Mouse (Mus musculus) embryonic facial prominence, embryonic 14.5 days (tissue): ENCODE measurements around the gene 1700016K19Rik. TPM values are rescaled to one million over a fixed set of nuclear protein-coding genes. Genes with fewer than 3 reads are reported as not detected.

Source experiments
- ATAC-seq: fragments of 200-750 bp; cut with Nextera tagmentation; 2 replicates; pipeline ENCODE4 v1.8.0; 2017; ENCODE audit warnings: low read depth, moderate number of reproducible peaks, moderate TSS enrichment
- DNase-seq: peaks from one replicate; pipeline ENCODE4 v3.0.0-alpha.2; 2015; ENCODE audit warnings: low spot score
- H3K27ac ChIP-seq: fragments of 300-500 bp; sonication (generic); replicated peaks from 2 replicates; pipeline ENCODE4 v1.5.1; 2014; ENCODE audit warnings: low read depth, mild to moderate bottlenecking, low read length, moderate library complexity
- H3K27me3 ChIP-seq: fragments of 300-500 bp; sonication (generic); replicated peaks from 2 replicates; pipeline ENCODE4 v1.6.1; 2014; ENCODE audit warnings: low read length; ENCODE audit not compliant: control insufficient read depth, insufficient read depth
- H3K36me3 ChIP-seq: fragments of 300-500 bp; sonication (generic); 2 replicates; pipeline ENCODE4 v1.6.1; 2014; ENCODE audit warnings: low read length, mixed read lengths; ENCODE audit not compliant: control insufficient read depth, insufficient read depth
- H3K4me1 ChIP-seq: fragments of 300-500 bp; sonication (generic); 2 replicates; pipeline ENCODE4 v1.6.1; 2014; ENCODE audit warnings: antibody characterized with exemption, low read length; ENCODE audit not compliant: control insufficient read depth, insufficient read depth
- H3K4me2 ChIP-seq: fragments of 300-500 bp; sonication (generic); 2 replicates; pipeline ENCODE4 v1.6.1; 2014; ENCODE audit warnings: low read depth, mild to moderate bottlenecking, low read length, moderate library complexity, mixed read lengths
- H3K4me3 ChIP-seq: fragments of 300-500 bp; sonication (generic); 2 replicates; pipeline ENCODE4 v1.5.1; 2014; ENCODE audit warnings: low read depth, mild to moderate bottlenecking, low read length
- H3K9ac ChIP-seq: fragments of 300-500 bp; sonication (generic); 2 replicates; pipeline ENCODE4 v1.6.1; 2014; ENCODE audit warnings: low read depth, mild to moderate bottlenecking, low read length, moderate library complexity, mixed read lengths
- H3K9me3 ChIP-seq: fragments of 300-500 bp; sonication (generic); 2 replicates; pipeline ENCODE4 v1.6.1; 2016; ENCODE audit warnings: low read length; ENCODE audit not compliant: control insufficient read depth
- WGBS: fragments of 180-500 bp; shearing (Covaris S2); extraction: QIAGEN DNeasy Blood & Tissue Kit; methylation state at CpG from one replicate; pipeline ENCODE4 v1.1.7; 2014; 5-methylcytosine and 5-hydroxymethylcytosine counted together
- polyA plus RNA-seq: library from polyadenylated mRNA; unstranded; fragments of >200 nt; fragmentation: Nextera tagmentation; extraction: Ambion mirVana; gene quantifications from 2 replicates; pipeline ENCODE4 v1.2.1, GENCODE M21; 2014

1700016K19Rik gene
- polyA plus RNA-seq: 2.0 and 7.3 TPM in 2 replicates

DNA sequence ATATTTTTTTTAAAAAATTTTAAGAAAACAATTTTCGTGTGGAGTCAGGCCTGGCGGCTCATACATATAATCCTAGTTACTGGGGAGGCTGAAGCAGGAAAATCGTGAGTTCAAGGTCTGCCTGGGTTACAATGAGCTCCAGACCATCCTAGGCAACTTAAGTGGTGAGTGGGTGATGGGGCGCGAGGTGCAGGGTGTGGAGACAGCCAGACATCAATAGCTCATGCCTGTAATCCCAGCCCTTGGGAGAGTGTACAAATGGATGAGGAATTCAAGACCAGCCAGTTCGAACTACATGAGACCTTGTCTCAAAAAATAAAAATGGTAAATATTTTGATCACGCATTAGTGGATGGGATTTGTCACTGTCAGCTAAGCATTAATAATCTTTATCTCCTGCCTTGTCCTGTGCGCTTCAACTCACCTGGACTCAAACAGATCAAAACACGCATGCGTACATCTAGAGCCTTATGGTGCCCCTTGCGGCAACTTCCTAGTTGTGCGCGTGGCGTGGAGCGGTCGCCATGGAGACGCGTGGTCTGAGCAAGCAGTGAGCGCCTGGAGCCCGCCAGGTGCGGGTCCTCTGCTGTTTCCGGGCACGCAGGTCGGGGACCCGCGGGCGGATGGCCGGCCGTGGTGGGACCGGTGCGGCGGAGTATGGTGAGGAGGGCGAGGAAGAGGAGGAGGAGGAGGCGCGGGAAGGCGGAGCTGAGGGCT is at the start of gene 1700016K19Rik:
Gene 1700016K19Rik (plus strand): TSS at position 473 of the 716 bp plus-strand sequence.
- H3K4me3 ChIP-seq: peak within 1 kb of the TSS; percentile 50
- H3K4me1 ChIP-seq: 0 out of 2 replicates have a peak, but pooled peaks cover 4% of the 10 kb centered on the region
- H3K9me3 ChIP-seq: no peaks in the 10 kb centered on the region
- no peak within 1 kb of the TSS for H3K27ac ChIP-seq
- peak within 1 kb of the TSS; percentile 79 for H3K4me2 ChIP-seq
- ATAC-seq: peak; percentile 90
- H3K9ac ChIP-seq: peak within 1 kb of the TSS; percentile 61
- H3K27me3 ChIP-seq: no peaks in the 10 kb centered on the region; the same call in 1 of the 2 replicates
- peak; percentile 89 for DNase-seq
- WGBS: 11% methylated on average over 34 of the region's 36 CpGs
- H3K36me3 ChIP-seq: no peaks in the 10 kb centered on the region

- ATAC-seq: no peak
- no peak overlapping the region for H3K27ac ChIP-seq
- H3K9ac ChIP-seq: no peak overlapping the region
- H3K27me3 ChIP-seq: no peaks in the 10 kb centered on the region; the same call in 1 of the 2 replicates
- no peaks in the 10 kb centered on the region for H3K9me3 ChIP-seq
- H3K4me3 ChIP-seq: no peak overlapping the region
- 91% methylated on average over 3 of the region's 3 CpGs for WGBS
- H3K36me3 ChIP-seq: no peaks in the 10 kb centered on the region
- H3K4me1 ChIP-seq: peaks cover 6% of the 10 kb centered on the region; the same call in 1 of the 2 replicates
- DNase-seq: no peak
- H3K4me2 ChIP-seq: no peak overlapping the region
Observed at GRCm38 (mm10) chr11:75950459-75950858, 49.3 kb upstream of the 1700016K19Rik start.

- H3K27me3 ChIP-seq: no peaks in the 10 kb centered on the region
- no peak overlapping the region for H3K9ac ChIP-seq
- WGBS: 50% methylated on average over 5 of the region's 5 CpGs
- no peaks in the 10 kb centered on the region for H3K4me1 ChIP-seq
- DNase-seq (no peak), ATAC-seq (no peak)
- no peaks in the 10 kb centered on the region for H3K36me3 ChIP-seq
- no peak overlapping the region for H3K4me2 ChIP-seq
- no peak overlapping the region for H3K4me3 ChIP-seq
- no peak overlapping the region for H3K27ac ChIP-seq
- no peaks in the 10 kb centered on the region for H3K9me3 ChIP-seq
Observed at GRCm38 (mm10) chr11:75951895-75952294, 47.8 kb upstream of the 1700016K19Rik start.

DNA sequence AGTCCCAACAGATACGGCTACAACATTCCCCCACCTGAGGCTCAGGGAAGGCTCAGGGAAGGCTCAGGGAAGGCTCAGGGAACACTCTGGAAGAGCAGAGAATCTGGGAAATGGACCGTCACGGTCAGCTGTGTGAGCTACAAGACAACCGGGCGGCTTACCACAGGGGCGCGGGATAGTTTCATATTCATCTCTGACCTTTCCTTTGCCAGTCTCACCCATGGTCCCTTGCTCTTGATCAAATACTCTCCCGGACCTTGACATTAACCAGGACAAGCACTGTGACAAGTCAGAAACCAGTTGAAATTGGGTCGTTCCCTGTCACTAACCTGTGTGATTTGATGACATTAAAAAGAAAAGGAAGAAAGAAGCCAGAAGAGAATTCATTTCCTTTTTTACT is 44.8 kb upstream of the 1700016K19Rik start:
- DNase-seq (no peak), ATAC-seq (no peak)
- Histone ChIP-seq H3K9ac (no peak overlapping the region), H3K9me3 (no peaks in the 10 kb centered on the region), H3K4me2 (no peak overlapping the region), H3K27me3 (no peaks in the 10 kb centered on the region), H3K36me3 (no peaks in the 10 kb centered on the region), H3K4me1 (no peaks in the 10 kb centered on the region), H3K27ac (no peak overlapping the region), H3K4me3 (no peak overlapping the region)
- 81% methylated on average over 9 of the region's 9 CpGs for WGBS

DNA sequence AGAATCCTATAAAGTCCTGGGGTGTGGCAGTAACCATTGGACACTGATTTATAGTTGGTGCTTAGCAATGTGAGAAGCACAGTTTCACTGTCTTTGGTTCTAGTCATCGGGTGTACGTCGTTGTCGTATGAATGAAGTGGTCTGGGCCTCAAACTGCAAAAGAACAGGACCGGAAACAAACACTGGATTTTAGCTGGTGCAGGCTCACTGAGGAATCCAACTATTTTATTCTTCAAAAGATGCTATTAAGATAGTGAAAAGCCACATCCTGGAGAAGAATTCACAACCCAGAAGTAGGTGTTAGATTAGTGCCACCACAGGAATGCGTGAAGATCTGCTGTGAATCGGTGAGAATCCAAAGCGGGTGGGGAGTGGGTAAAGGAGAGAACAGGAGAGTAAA is 43.1 kb upstream of the 1700016K19Rik start:
- 73% methylated on average over 8 of the region's 8 CpGs for WGBS
- ATAC-seq: no peak
- no peaks in the 10 kb centered on the region for H3K27me3 ChIP-seq
- H3K27ac ChIP-seq: no peak overlapping the region
- H3K4me2 ChIP-seq: no peak overlapping the region
- H3K36me3 ChIP-seq: no peaks in the 10 kb centered on the region
- no peaks in the 10 kb centered on the region for H3K4me1 ChIP-seq
- no peak overlapping the region for H3K9ac ChIP-seq
- no peak for DNase-seq
- H3K9me3 ChIP-seq: no peaks in the 10 kb centered on the region
- H3K4me3 ChIP-seq: no peak overlapping the region

DNA sequence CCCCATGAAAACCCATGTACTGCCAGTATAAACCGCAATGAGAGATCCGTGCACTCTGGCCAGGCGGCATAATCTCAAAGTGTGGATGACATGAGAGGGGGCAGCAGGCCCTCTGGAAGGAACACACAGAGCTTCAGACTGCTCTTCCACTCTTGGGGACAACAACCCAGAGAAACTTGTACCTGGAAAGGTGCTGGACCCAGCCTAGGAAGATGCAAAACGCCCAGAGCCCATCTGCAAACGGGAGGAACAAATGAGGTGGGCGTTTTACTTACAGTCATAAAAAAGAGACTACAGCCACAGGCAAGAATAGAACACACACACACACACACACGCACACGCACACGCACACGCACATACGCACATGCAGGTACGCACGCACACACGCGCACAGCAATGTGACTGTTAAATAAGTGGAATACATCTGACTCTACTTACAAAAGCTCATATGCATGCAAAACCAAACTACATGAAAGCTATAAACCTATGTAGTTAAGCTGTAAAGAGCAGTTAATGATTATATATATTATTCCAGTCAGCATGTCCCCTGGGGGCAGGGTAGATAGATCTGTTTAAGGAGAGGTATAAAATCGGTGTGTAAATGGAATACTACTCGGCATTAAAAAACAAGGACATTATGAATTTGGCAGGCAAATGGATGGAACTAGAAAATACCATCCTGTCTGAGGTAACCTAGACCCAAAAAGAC is 42.4 kb upstream of the 1700016K19Rik start:
- Histone ChIP-seq H3K9ac (no peak overlapping the region), H3K4me3 (no peak overlapping the region), H3K4me1 (no peaks in the 10 kb centered on the region), H3K9me3 (no peaks in the 10 kb centered on the region), H3K27ac (no peak overlapping the region), H3K27me3 (no peaks in the 10 kb centered on the region), H3K4me2 (no peak overlapping the region), H3K36me3 (no peaks in the 10 kb centered on the region)
- ATAC-seq (no peak), DNase-seq (no peak)
- 85% methylated on average over 17 of the region's 17 CpGs for WGBS

DNA sequence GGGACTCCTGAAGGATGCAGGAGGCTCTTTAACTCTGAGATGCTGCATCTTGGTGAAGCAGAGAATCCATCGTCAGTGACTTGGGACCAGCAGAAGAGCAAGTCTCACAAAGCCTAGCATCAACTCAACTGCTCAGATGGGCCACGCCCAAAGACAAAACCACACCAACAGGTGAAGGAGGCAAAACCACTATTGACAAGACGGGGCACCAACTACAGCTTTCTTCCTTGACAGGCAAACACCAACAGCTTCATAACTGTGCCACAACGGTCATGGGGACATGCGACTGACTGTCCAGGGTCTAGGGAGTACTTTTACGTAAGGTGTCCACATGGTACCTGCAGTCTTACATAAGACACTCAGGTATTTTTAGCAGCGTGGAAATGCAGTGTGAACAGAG is 37.9 kb upstream of the 1700016K19Rik start:
- H3K27ac ChIP-seq: no peak overlapping the region
- H3K4me3 ChIP-seq: no peak overlapping the region
- H3K9ac ChIP-seq: no peak overlapping the region
- no peaks in the 10 kb centered on the region for H3K36me3 ChIP-seq
- H3K4me1 ChIP-seq: peaks cover 16% of the 10 kb centered on the region
- no peaks in the 10 kb centered on the region for H3K9me3 ChIP-seq
- H3K4me2 ChIP-seq: no peak overlapping the region
- peaks cover 9% of the 10 kb centered on the region; the same call in 1 of the 2 replicates for H3K27me3 ChIP-seq
- WGBS: 93% methylated on average over 7 of the region's 7 CpGs
- no peak for ATAC-seq
- no peak for DNase-seq

DNA sequence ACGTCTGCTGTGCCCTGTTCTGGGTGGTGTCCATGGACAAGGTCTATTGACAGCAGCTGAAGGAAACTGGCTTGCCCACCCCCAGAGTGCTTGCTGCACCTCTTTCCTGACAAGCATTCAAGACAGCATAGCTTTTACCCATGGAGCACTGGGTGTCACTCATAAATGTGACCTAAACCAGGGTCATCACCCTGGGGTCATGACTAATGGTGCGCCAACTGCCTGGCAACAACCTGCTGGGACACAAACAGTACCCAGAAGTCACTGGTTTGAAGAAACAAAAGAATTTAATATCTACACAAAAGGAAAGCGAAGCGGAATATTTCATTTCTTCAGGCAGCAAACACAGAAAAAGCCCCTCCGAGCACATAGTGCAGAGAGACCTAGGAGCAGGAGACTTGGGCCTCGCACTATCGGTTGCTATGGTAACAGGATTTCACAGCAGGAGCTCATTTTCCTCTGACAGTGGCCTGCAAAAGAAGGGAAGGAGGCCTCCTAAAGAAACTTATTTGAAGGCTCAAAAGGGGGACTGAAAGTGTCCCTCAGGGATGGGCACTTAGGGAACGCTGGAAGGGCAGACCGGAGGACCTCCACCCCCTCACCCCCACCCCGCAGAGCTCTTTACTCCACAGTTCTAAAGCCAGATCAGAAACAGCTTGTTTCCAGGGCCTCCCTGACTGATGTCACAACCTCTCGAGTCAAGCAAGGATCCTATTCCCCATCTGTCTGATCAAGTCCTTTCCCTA is 35.8 kb upstream of the 1700016K19Rik start:
- no peak overlapping the region for H3K9ac ChIP-seq
- ATAC-seq (no peak), DNase-seq (peak; percentile 81)
- peaks cover 9% of the 10 kb centered on the region; the same call in 1 of the 2 replicates for H3K27me3 ChIP-seq
- no peaks in the 10 kb centered on the region for H3K36me3 ChIP-seq
- H3K27ac ChIP-seq: no peak overlapping the region
- H3K4me3 ChIP-seq: no peak overlapping the region
- H3K4me2 ChIP-seq: no peak overlapping the region
- no peaks in the 10 kb centered on the region for H3K9me3 ChIP-seq
- H3K4me1 ChIP-seq: peaks cover 18% of the 10 kb centered on the region
- WGBS: 29% methylated on average over 11 of the region's 11 CpGs
